ENCODE assay signal across 16 mouse cellular contexts in genomic region chr4:82248031-82248430, GRCm38 (mm10).
"Had no signal": no experiment of that assay in that cellular context is flagged by ENCODE, and none has a peak within 500 bp of the region (broad histone marks: within the 10 kb centered on the region; RNA-seq: fewer than 3 reads in every experiment).

No protein-coding gene starts in this region.

- ATAC-seq: intestine, postnatal 0 days; liver, postnatal 0 days; midbrain, embryonic 16.5 days had no signal

- H3K9ac ChIP-seq: liver, embryonic 13.5 days; liver, postnatal 0 days; neural tube, embryonic 13.5 days had no signal

- H3K27ac ChIP-seq: kidney, postnatal 0 days; liver, embryonic 13.5 days; macrophage; neural tube, embryonic 13.5 days had no signal

- H3K4me3 ChIP-seq: liver, embryonic 13.5 days; megakaryocyte, embryonic 14.5 days; neural tube, embryonic 13.5 days had no signal

- H3K4me2 ChIP-seq: liver, embryonic 13.5 days; midbrain, embryonic 11.5 days; neural tube, embryonic 13.5 days had no signal

- H3K27me3 ChIP-seq: liver, embryonic 13.5 days; megakaryocyte, embryonic 14.5 days; neural tube, embryonic 13.5 days had no signal

- DNase-seq: kidney, adult 8-10 months; kidney, postnatal 36 days; left cerebral cortex, postnatal 4 days; liver; liver, embryonic 13.5 days; liver, postnatal 0 days; lung, postnatal 14 days; right cerebral cortex, postnatal 14 days; thymus, postnatal 4 days had no signal

- H3K36me3 ChIP-seq: liver, embryonic 13.5 days; neural tube, embryonic 13.5 days had no signal

- H3K4me1 ChIP-seq: liver, embryonic 13.5 days; megakaryocyte, embryonic 14.5 days had no signal

- H3K9me3 ChIP-seq: liver, embryonic 13.5 days had no signal
